Mouse (Mus musculus): ENCODE measurements around the gene Eif4a2. TPM values are rescaled to one million over a fixed set of nuclear protein-coding genes. Genes with fewer than 3 reads are reported as not detected.

Gene Eif4a2
- polyA plus RNA-seq, 2 experiments = 55.9 to 159 TPM

- H3K27ac ChIP-seq = no peak overlapping the region
- no peaks in the 10 kb centered on the region for H3K36me3 ChIP-seq (replicated peaks; ENCODE audit: control insufficient read depth, insufficient read depth, low read depth)
- H3K4me1 ChIP-seq (replicated peaks; ENCODE audit: control insufficient read depth in 2 of 2, insufficient read depth in 2 of 2, low read length in 1 of 2) = peaks cover 0 to 2% of the 10 kb centered on the region in 2 experiments; a peak in 2 of 4 replicates
- ATAC-seq (ENCODE audit: insufficient read depth) (peak; percentile 35; the same call in 1 of the 2 replicates), DNase-seq (ENCODE audit: low read depth in 3 of 3, low spot score in 3 of 3) (peak; percentile 16 to 41 (median 17))
- H3K4me2 ChIP-seq (ENCODE audit: low read depth) = no peak overlapping the region
- no peaks in the 10 kb centered on the region for H3K9me3 ChIP-seq (ENCODE audit: control insufficient read depth, low read length)
- H3K4me3 ChIP-seq (ENCODE audit: insufficient read depth in 1 of 2, low read depth in 2 of 2, low read length in 2 of 2) = no peak overlapping the region
- TF ChIP-seq EP300 (IDR thresholded peaks at IDR 0.05; ENCODE audit: low read depth) = no peak
- TF ChIP-seq CTCF (IDR thresholded peaks at IDR 0.05; ENCODE audit: low read depth) = no peak
- H3K27me3 ChIP-seq (ENCODE audit: control insufficient read depth, insufficient read depth, low read length) = no peaks in the 10 kb centered on the region
- no peak overlapping the region for H3K9ac ChIP-seq (replicated peaks)
- 35% methylated on average over 7 of the region's 7 CpGs for WGBS (ENCODE audit: insufficient replicate concordance)
Measured at GRCm38 (mm10) chr16:23144326-23144725, 37.1 kb downstream of the Eif4a2 start.

GRCm38 (mm10) chr16:23145211-23145610 is 38.0 kb downstream of the Eif4a2 start:
- DNase-seq (ENCODE audit: low read depth in 3 of 3, low spot score in 3 of 3) (no peak), ATAC-seq (ENCODE audit: insufficient read depth) (no peak)
- TF ChIP-seq CTCF (IDR thresholded peaks at IDR 0.05; ENCODE audit: low read depth) (no peak), EP300 (IDR thresholded peaks at IDR 0.05; ENCODE audit: low read depth) (no peak)
- Histone ChIP-seq H3K4me3 (ENCODE audit: insufficient read depth in 1 of 2, low read depth in 2 of 2, low read length in 2 of 2) (no peak overlapping the region), H3K27me3 (ENCODE audit: control insufficient read depth, insufficient read depth, low read length) (no peaks in the 10 kb centered on the region), H3K9ac (replicated peaks) (no peak overlapping the region), H3K36me3 (replicated peaks; ENCODE audit: control insufficient read depth, insufficient read depth, low read depth) (no peaks in the 10 kb centered on the region), H3K27ac (no peak overlapping the region), H3K4me1 (replicated peaks; ENCODE audit: control insufficient read depth in 2 of 2, insufficient read depth in 2 of 2, low read length in 1 of 2) (peaks cover 0 to 4% of the 10 kb centered on the region in 2 experiments; a peak in 2 of 4 replicates), H3K9me3 (ENCODE audit: control insufficient read depth, low read length) (no peaks in the 10 kb centered on the region), H3K4me2 (ENCODE audit: low read depth) (no peak overlapping the region)
- WGBS (ENCODE audit: insufficient replicate concordance) = 54% methylated on average over 5 of the region's 5 CpGs

GRCm38 (mm10) chr16:23146280-23146679 is 39.0 kb downstream of the Eif4a2 start, which contains the start of gene Adipoq:
TSS of gene Adipoq (plus strand) at chr16:23146536.
- Histone ChIP-seq H3K9me3 (ENCODE audit: control insufficient read depth, low read length) (no peaks in the 10 kb centered on the region), H3K4me1 (replicated peaks; ENCODE audit: control insufficient read depth in 2 of 2, insufficient read depth in 2 of 2, low read length in 1 of 2) (peaks cover 0 to 4% of the 10 kb centered on the region in 2 experiments; a peak in 2 of 4 replicates), H3K36me3 (replicated peaks; ENCODE audit: control insufficient read depth, insufficient read depth, low read depth) (no peaks in the 10 kb centered on the region), H3K4me3 (ENCODE audit: insufficient read depth in 1 of 2, low read depth in 2 of 2, low read length in 2 of 2) (no peak within 1 kb of the TSS), H3K27ac (no peak within 1 kb of the TSS), H3K4me2 (ENCODE audit: low read depth) (no peak within 1 kb of the TSS), H3K9ac (replicated peaks) (no peak within 1 kb of the TSS), H3K27me3 (ENCODE audit: control insufficient read depth, insufficient read depth, low read length) (no peaks in the 10 kb centered on the region)
- WGBS (ENCODE audit: insufficient replicate concordance) = 53% methylated on average over 3 of the region's 3 CpGs
- ATAC-seq (ENCODE audit: insufficient read depth) = no peak
- DNase-seq (ENCODE audit: low read depth in 3 of 3, low spot score in 3 of 3) = no peak
- TF ChIP-seq EP300 (IDR thresholded peaks at IDR 0.05; ENCODE audit: low read depth) = no peak
- no peak for TF ChIP-seq CTCF (IDR thresholded peaks at IDR 0.05; ENCODE audit: low read depth)

DNA sequence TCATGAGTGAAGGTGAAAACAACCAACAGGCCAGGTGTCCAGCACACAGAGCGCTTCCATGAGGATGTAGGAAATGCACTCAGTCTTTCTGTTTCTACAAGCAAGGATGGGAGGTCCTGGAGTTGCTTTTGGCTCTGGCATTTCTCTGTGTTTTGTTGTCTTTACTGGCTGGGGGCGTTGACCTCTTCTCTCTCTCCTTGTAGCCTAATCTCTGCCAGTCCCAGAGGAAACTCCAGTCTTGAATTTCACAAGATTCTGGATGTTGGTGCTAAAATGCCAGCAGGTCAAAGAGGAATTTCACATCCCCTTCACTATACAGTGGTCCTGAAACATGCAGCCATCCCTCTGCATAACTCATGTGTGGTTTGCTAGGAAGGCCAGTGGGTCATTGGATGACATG is 41.7 kb downstream of the Eif4a2 start:
- no peaks in the 10 kb centered on the region for H3K9me3 ChIP-seq (ENCODE audit: control insufficient read depth, low read length)
- TF ChIP-seq EP300 (IDR thresholded peaks at IDR 0.05; ENCODE audit: low read depth) (no peak), CTCF (IDR thresholded peaks at IDR 0.05; ENCODE audit: low read depth) (no peak)
- H3K36me3 ChIP-seq (replicated peaks; ENCODE audit: control insufficient read depth, insufficient read depth, low read depth) = no peaks in the 10 kb centered on the region
- DNase-seq (ENCODE audit: low read depth in 3 of 3, low spot score in 3 of 3) (no peak), ATAC-seq (ENCODE audit: insufficient read depth) (no peak)
- 61% methylated on average over 2 of the region's 2 CpGs for WGBS (ENCODE audit: insufficient replicate concordance)
- no peak overlapping the region for H3K4me2 ChIP-seq (ENCODE audit: low read depth)
- H3K9ac ChIP-seq (replicated peaks) = no peak overlapping the region
- H3K4me3 ChIP-seq (ENCODE audit: insufficient read depth in 1 of 2, low read depth in 2 of 2, low read length in 2 of 2) = no peak overlapping the region
- no peaks in the 10 kb centered on the region for H3K27me3 ChIP-seq (ENCODE audit: control insufficient read depth, insufficient read depth, low read length)
- peaks cover 0 to 2% of the 10 kb centered on the region in 2 experiments; a peak in 2 of 4 replicates for H3K4me1 ChIP-seq (replicated peaks; ENCODE audit: control insufficient read depth in 2 of 2, insufficient read depth in 2 of 2, low read length in 1 of 2)
- no peak overlapping the region for H3K27ac ChIP-seq

DNA sequence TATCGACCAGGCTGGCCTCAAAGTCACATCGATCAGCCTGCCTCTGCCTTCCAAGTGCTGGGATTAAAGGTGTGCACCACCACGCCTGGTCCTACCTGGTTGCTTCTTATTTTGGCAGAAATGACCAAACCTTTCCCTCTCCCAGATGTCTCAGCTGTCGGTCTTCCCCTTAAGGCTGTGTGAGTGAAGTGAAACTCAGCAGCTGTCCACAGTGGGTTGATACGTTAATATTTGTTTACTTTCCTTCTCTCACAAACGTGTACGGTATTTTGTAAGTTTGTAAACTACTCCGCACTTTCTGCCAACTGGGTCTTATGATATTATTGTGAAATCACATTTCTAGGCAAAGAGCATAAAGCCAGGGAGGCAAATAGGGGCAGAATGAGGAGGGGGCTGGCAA is 42.2 kb downstream of the Eif4a2 start:
- no peak overlapping the region for H3K27ac ChIP-seq
- H3K4me2 ChIP-seq (ENCODE audit: low read depth) = no peak overlapping the region

More for the DNA sequence above, 42.2 kb downstream of the Eif4a2 start:
- 61% methylated on average over 8 of the region's 8 CpGs for WGBS (ENCODE audit: insufficient replicate concordance)
- TF ChIP-seq CTCF (IDR thresholded peaks at IDR 0.05; ENCODE audit: low read depth) = no peak
- TF ChIP-seq EP300 (IDR thresholded peaks at IDR 0.05; ENCODE audit: low read depth) = no peak
- H3K27me3 ChIP-seq (ENCODE audit: control insufficient read depth, insufficient read depth, low read length) = no peaks in the 10 kb centered on the region
- no peak overlapping the region for H3K4me3 ChIP-seq (ENCODE audit: insufficient read depth in 1 of 2, low read depth in 2 of 2, low read length in 2 of 2)
- ATAC-seq (ENCODE audit: insufficient read depth) = no peak
- 0 out of 4 replicates have a peak, but pooled peaks cover 0 to 1% of the 10 kb centered on the region in 2 experiments for H3K4me1 ChIP-seq (replicated peaks; ENCODE audit: control insufficient read depth in 2 of 2, insufficient read depth in 2 of 2, low read length in 1 of 2)
- no peak overlapping the region for H3K9ac ChIP-seq (replicated peaks)
- H3K9me3 ChIP-seq (ENCODE audit: control insufficient read depth, low read length) = no peaks in the 10 kb centered on the region
- no peak for DNase-seq (ENCODE audit: low read depth in 3 of 3, low spot score in 3 of 3)
- no peaks in the 10 kb centered on the region for H3K36me3 ChIP-seq (replicated peaks; ENCODE audit: control insufficient read depth, insufficient read depth, low read depth)
